Mouse (Mus musculus) kidney, postnatal 36 days (tissue): Measurements from ENCODE around the gene Prdm2.

Source experiments
- DNase-seq, 2 experiments: peaks; one replicate each; pipeline ENCODE4 v3.0.0; 2021 to 2022; ENCODE audit warnings: mixed read lengths in 2 of 2

Gene Prdm2

GRCm38 (mm10) chr4:143212341-143213174 is at the start of gene Prdm2:
Gene Prdm2 (minus strand): TSS chr4:143212995.
- peak; percentile 50 to 82 for DNase-seq

- DNase-seq: no peak
Measured at GRCm38 (mm10) chr4:143259718-143260349, 47.0 kb upstream of the Prdm2 start.

DNA sequence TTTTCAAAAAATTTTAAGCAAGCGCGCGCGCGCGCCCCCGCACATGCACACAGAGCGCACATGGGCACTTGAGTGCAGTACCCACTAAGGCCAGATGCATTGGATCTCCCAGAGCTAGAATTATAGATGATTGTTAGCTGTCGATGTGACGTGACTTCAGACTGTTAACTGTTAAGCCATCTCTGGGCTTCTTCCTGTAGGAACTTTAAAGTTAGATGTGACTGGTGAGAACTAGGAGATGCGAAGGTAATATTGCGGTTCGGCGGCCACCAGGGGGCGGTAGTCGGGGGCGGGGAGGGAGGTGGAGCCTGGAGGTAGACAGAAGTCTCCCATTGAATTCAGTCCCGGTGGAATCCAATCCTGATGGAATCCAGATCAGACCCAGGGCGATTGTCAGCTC is 45.7 kb upstream of the Prdm2 start:
- peak; percentile 22 to 79 for DNase-seq

- DNase-seq: no peak
Measured at GRCm38 (mm10) chr4:143257971-143258370, 45.2 kb upstream of the Prdm2 start.

DNA sequence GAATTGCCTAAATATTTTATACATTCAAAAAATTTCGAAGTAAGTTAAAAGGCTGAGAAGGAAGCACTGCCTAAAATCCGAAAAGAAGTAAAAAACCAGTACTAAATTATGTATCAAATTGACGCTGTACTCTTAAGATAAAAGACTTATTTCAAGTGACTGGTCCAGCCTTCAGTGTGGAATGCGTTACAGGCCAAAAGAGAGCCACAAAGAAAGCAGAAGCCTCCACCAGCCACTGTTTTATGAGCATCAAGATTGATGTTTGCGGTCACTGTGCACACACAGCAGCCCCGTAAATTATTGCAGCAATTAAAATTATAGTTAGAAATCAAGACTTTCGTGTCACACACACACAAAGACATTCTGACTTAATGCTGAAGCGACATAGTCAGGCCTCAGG is 42.7 kb upstream of the Prdm2 start:
- no peak for DNase-seq

DNA sequence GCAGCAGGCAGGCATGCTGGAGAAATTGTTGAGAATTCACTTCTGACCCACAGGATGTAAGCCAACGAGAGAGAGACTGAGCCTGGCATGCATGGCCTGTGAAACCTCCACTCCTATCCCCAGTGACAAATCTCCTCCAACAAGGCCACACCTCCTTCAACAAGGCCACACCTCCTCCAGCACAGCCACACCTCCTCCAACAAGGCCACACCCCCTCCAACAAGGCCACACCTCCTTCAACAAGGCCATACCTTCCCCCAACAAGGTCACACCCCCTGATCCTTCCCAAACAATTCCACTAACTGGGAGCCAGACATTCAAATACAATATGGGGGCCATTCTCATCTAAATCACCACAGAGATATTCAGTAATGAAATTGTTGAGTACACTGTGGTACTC is 40.6 kb upstream of the Prdm2 start:
- DNase-seq: no peak

DNA sequence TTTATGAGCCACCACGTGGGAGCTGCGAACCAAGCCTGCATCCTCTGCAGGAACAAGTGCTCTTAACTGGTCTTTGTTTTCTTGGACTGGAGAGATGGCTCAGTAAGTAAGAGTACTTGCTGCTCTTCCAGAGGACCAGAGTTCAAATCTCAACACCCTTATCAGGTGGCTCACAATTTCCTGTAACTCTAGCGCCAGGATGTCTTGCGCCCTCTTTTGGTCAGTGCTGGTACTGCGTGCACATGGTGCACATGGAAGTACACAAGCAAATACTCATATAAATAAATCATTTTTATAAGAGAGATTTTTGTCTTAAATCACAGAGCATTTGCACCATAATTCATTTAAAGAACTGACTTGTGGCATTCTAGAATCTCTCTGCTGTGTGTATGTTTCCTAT is 35.3 kb upstream of the Prdm2 start:
- DNase-seq: peak in 1 of 2 experiments; percentile 41

DNA sequence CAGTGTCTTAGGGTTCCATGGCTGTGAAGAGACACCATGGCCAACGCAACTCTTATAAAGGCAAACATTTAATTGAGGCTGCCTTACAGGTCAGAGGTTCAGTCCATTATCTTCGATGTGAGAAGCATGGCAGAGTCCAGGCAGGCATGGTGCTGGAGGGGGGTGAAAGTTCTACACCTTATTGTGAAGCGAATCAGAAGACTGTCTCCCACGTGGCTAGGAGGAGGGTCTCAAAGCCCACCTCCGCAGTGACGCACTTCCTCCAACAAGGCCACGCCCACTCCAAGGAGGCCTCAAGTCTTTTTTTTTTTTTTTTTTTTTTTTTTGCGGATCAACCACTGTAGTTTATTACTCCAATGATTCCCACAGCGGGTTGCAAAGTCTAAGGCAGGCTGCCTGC is 28.5 kb upstream of the Prdm2 start:
- no peak for DNase-seq

DNA sequence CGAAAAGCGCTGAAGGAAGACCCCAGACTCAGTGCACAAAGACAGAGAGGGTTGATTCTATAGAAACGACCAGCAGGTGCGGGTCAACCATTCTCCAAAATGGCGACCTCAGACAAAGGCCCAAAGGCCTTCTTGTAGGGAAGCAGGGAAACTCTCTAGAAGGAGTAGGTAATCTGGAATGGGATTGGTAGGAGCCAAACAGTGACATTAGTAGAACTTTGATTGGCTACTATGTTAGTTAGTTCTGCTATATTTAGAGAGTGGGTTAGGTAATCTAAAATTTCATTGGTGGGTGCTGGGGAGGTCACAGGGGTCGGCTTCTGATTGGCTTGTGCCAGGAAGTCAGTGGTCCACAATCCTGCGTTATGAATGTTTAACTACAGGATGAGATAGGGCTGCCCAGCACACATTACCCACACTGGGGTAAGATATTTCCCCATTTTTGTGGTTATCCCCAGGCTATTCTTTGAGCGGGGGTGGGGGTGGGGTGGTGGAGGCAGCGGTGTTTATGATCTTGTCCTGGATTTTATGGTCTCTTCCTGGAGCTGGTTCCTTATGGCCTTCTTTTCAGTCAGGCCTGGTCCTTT is 26.9 kb upstream of the Prdm2 start:
- DNase-seq: no peak

DNA sequence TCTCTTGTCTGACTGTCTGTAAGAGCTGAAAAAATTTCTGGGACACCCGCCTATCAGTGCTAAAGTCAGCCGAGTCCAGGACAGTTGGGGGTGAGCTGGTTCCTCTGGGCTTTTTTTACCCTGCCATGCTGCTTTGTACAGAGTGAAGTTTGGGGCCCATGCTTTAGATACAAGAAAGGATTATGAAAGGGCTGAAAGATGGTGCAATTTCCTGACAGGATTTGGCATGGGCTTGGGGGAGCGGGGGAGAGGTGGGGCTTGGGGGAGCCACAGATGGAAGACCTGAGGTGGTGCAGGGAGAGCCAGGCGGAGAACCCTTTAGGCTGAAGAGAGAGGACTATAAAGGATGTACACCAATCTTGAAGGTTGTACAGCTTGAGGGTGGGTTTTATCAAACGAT is 26.3 kb upstream of the Prdm2 start:
- DNase-seq: no peak

DNA sequence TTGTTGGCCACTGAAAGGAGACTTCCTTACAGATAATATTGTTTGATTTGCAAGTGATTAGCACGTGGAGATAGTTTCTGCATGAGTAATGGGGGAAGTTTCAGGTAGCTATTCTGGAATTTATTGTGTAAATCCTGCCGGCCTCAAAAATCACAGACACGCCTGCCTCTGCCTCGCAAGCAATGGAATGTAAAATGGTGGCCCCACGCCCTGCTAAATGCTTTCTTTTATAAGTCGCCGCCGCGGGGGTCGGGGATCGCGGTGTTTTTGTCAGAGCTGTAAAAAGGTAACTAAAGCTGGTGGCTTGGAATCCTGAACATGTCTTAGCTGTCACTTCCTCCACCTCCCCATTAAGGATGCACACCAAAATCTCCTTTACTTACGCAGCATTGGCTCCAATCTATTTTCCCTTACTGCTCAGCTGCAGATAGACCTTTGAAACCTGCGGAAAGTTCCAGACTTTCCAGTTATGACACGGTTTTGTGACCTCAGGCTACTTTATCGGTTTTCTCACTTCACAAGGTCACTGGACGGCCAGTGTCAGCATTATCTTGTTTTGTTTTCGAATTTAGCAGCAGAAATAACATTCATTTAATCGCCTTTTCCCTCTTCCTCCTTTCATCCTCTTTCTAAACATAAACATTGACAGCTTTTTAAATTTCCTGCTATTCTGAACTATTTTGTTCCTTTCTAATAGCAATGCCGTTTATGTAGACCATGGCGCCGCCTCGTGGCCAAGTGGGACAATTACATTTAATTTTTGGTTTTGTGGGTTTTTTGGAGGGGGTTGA is 25.6 kb upstream of the Prdm2 start:
- peak; percentile 27 to 72 for DNase-seq

GRCm38 (mm10) chr4:143231790-143232422 is 19.1 kb upstream of the Prdm2 start:
- DNase-seq: no peak

DNA sequence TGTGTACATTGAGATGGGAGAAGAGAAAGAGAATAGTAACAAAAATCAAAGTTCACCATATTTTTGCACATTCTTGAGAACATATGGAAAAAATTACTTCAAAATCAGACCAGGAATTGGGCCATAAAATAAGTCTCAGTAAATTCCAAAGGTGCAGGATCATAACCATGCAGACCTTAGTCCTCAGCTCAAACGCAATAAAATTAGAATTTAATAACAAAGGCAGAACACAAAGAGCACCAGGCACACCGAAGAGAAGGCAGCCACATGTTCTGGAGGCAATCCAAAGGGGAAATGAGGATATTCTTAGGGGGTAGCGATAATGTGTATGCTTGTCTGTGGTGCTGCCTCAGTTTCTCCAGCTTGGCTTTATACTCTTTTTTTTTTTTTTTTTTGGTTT is 18.3 kb upstream of the Prdm2 start:
- DNase-seq: no peak

GRCm38 (mm10) chr4:143227976-143228375 is 15.2 kb upstream of the Prdm2 start:
- DNase-seq: peak; percentile 11 to 18

GRCm38 (mm10) chr4:143225886-143226285 is 13.1 kb upstream of the Prdm2 start:
- DNase-seq: no peak

DNA sequence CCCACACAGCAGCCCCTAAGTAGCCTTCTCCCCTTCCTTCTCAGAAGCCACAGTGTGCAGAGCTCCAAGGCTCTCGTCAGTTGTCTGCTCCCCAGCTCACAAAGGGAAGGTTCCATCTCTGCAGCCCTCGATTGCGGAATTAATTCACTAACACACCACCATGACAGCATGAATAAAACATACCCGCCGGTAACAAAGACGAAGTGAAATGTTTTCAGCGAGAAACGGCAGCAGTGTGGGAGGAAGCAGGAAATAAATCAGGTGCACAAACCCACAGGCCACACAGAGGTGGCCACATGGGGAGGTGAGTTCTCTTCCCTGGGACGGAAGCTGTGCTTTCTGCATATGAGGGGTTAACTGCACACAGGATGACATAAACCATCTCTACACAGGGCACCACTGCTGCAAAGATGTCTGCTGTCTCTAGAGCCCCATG is 6.5 kb upstream of the Prdm2 start:
- DNase-seq: no peak

GRCm38 (mm10) chr4:143218858-143219257 is 6.1 kb upstream of the Prdm2 start:
- DNase-seq: no peak

DNA sequence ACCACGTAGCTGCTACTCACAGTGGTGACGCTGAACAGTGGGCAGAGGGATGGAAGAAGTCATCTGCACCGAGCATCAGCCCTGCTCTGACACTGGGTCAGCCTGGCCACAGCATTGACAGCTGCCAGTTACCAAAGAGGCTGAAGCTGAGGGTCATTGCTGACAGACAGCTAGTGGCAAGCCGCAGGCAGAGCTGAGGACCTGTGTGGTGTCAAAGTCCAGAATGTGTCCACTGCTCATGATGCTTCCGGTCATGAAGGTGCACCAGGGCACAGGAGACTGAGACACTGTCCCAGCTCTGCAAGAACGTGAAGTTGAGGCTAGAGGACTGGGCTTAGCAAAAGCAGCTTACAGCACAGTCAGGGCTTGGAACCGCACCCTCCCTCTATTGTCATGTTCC is 4.4 kb upstream of the Prdm2 start:
- DNase-seq: peak in 1 of 2 experiments; percentile 8

DNA sequence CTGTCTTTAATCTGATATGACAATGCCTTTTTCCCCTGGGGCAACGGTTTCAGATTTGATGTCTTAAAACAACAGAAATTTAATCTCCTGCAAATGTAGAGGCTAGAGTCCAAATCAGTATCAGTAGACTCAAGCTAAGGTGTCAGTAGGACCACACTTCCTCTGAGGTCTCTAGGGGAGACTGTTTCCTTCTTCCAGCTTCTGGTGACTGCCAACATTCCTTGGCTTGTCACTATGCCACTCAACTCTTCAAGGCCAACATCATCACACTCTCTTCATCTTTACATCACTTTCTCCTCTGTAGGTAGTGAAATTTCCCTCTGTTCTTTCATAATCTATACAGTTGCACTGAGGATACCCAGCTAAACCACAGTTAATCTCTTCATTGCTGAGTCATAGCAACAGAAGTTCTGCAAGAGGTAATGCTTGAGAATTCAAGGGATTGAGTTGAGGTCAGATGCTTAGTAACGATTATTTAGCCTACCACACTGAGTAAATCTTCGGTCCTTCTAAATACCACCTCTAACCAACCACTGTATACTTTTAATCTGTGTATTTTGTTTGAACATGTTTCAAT is 1.5 kb upstream of the Prdm2 start:
- DNase-seq: no peak

- DNase-seq: no peak
Measured at GRCm38 (mm10) chr4:143213571-143213970, 776 bp upstream of the Prdm2 start.

GRCm38 (mm10) chr4:143213175-143213479 is 332 bp upstream of the Prdm2 start:
- DNase-seq: peak in 1 of 2 experiments; percentile 8

GRCm38 (mm10) chr4:143211584-143212340 is 1.0 kb downstream of the Prdm2 start:
- peak; percentile 41 to 53 for DNase-seq
